Mouse (Mus musculus): ENCODE measurements around the gene Skap2.

DNA sequence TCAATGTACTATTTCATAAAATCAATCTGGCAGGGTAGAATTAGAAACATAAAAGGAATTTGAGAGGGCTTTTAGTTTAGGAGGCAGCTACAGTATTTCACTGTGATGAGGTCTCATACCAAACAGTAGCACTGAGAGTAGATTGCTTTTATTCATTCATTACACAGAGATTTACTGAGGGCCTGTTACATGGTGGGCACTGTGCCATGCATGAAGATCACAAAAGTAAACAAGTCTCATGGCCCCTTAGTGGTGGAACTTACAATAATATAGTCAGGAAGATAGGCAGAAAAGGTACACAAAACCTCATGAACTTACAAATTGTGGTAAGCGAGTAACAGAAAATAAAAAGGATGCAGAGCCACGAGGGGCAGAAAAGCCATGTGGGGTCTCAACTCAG lies 67.4 kb downstream of the Skap2 start:
- no peak for TF ChIP-seq CTCF (IDR thresholded peaks at IDR 0.05)
- TF ChIP-seq EP300 (IDR thresholded peaks at IDR 0.05; ENCODE audit: insufficient read depth, low read depth, low read length): no peak

Data from heart, adult 2 months (tissue).